Mouse (Mus musculus) intestine, postnatal 0 days (tissue): Measurements from ENCODE around the gene Amt. TPM values are rescaled to one million over a fixed set of nuclear protein-coding genes. Genes with fewer than 3 reads are reported as not detected.

Experiments used
- ATAC-seq: fragments of 200-750 bp; cut with Nextera tagmentation; 2 replicates; pipeline ENCODE4 v1.8.0; 2017; ENCODE audit warnings: mild to moderate bottlenecking, moderate TSS enrichment, moderate library complexity
- H3K27ac ChIP-seq: fragments of 300-500 bp; sonication (generic); 2 replicates; pipeline ENCODE4 v1.5.1; 2014; ENCODE audit warnings: mild to moderate bottlenecking, low read depth, low read length, moderate library complexity
- H3K27me3 ChIP-seq: fragments of 300-500 bp; sonication (generic); replicated peaks from 2 replicates; pipeline ENCODE4 v1.6.1; 2014; ENCODE audit warnings: low read length, mixed read lengths; ENCODE audit not compliant: control insufficient read depth, insufficient read depth
- H3K36me3 ChIP-seq: fragments of 300-500 bp; sonication (generic); 2 replicates; pipeline ENCODE4 v1.6.1; 2014; ENCODE audit warnings: mild to moderate bottlenecking, moderate library complexity; ENCODE audit not compliant: control insufficient read depth, insufficient read depth
- H3K4me1 ChIP-seq: fragments of 300-500 bp; sonication (generic); replicated peaks from 2 replicates; pipeline ENCODE4 v1.6.1; 2014; ENCODE audit warnings: antibody characterized with exemption, low read length, mixed read lengths; ENCODE audit not compliant: control insufficient read depth, insufficient read depth
- H3K4me2 ChIP-seq: fragments of 300-500 bp; sonication (generic); replicated peaks from 2 replicates; pipeline ENCODE4 v1.6.1; 2014; ENCODE audit warnings: low read depth, mild to moderate bottlenecking, moderate library complexity
- H3K4me3 ChIP-seq: fragments of 300-500 bp; sonication (generic); 2 replicates; pipeline ENCODE4 v1.5.1; 2014; ENCODE audit warnings: low read depth, low read length
- H3K9ac ChIP-seq: fragments of 300-500 bp; sonication (generic); 2 replicates; pipeline ENCODE4 v1.6.1; 2014; ENCODE audit warnings: mild to moderate bottlenecking, low read depth, low read length
- H3K9me3 ChIP-seq: fragments of 300-500 bp; sonication (generic); 2 replicates; pipeline ENCODE4 v1.6.1; 2016; ENCODE audit warnings: mixed run types; ENCODE audit not compliant: control insufficient read depth
- CTCF ChIP-seq: sonication (generic); IDR thresholded peaks from 2 replicates; pipeline ENCODE4 v1.5.1; 2016; ENCODE audit warnings: low read depth, mild to moderate bottlenecking, control low read depth, antibody characterized with exemption, moderate library complexity
- WGBS: fragments of 180-500 bp; shearing (Covaris S2); extraction: QIAGEN DNeasy Blood & Tissue Kit; methylation state at CpG from one replicate; pipeline ENCODE4 v1.1.7; 2014; 5-methylcytosine and 5-hydroxymethylcytosine counted together
- polyA plus RNA-seq: library from polyadenylated mRNA; unstranded; fragments of >200 nt; fragmentation: Nextera tagmentation; extraction: Ambion mirVana; gene quantifications from 2 replicates; pipeline ENCODE4 v1.2.1, GENCODE M21; 2015

Amt gene
- polyA plus RNA-seq, 1 experiment from 2014 or later, result 4.8 TPM

- Histone ChIP-seq H3K9me3 (no peaks in the 10 kb centered on the region), H3K36me3 (no peaks in the 10 kb centered on the region), H3K4me3 (no peak overlapping the region), H3K27me3 (no peaks in the 10 kb centered on the region), H3K9ac (no peak overlapping the region), H3K4me2 (no peak overlapping the region), H3K27ac (no peak overlapping the region), H3K4me1 (peaks cover 5% of the 10 kb centered on the region; the same call in 1 of the 2 replicates)
- no peak for TF ChIP-seq CTCF
- no peak for ATAC-seq
- WGBS, result 14% methylated on average over 2 of the region's 2 CpGs
Measured at GRCm38 (mm10) chr9:108271941-108272340, 24.7 kb upstream of the Amt start.

- no peak for ATAC-seq
- WGBS, result 52% methylated on average over 5 of the region's 5 CpGs
- no peak overlapping the region for H3K27ac ChIP-seq
Measured at GRCm38 (mm10) chr9:108272691-108273090, 24.0 kb upstream of the Amt start.

GRCm38 (mm10) chr9:108273485-108273884 lies 23.2 kb upstream of the Amt start:
- 86% methylated on average over 4 of the region's 4 CpGs for WGBS
- Histone ChIP-seq H3K27ac (no peak overlapping the region), H3K9me3 (no peaks in the 10 kb centered on the region), H3K9ac (no peak overlapping the region), H3K36me3 (no peaks in the 10 kb centered on the region), H3K4me1 (peaks cover 5% of the 10 kb centered on the region; the same call in 1 of the 2 replicates), H3K4me2 (no peak overlapping the region), H3K4me3 (no peak overlapping the region), H3K27me3 (no peaks in the 10 kb centered on the region)
- TF ChIP-seq CTCF, result no peak
- ATAC-seq, result no peak

More at GRCm38 (mm10) chr9:108272691-108273090, 24.0 kb upstream of the Amt start:
- Histone ChIP-seq H3K9ac (no peak overlapping the region), H3K4me3 (no peak overlapping the region), H3K4me1 (peaks cover 5% of the 10 kb centered on the region; the same call in 1 of the 2 replicates), H3K4me2 (no peak overlapping the region), H3K9me3 (no peaks in the 10 kb centered on the region), H3K27me3 (no peaks in the 10 kb centered on the region), H3K36me3 (no peaks in the 10 kb centered on the region)
- no peak for TF ChIP-seq CTCF

- Histone ChIP-seq H3K4me1 (0 out of 2 replicates have a peak, but pooled peaks cover 5% of the 10 kb centered on the region), H3K9me3 (no peaks in the 10 kb centered on the region), H3K4me2 (no peak overlapping the region), H3K9ac (no peak overlapping the region), H3K36me3 (no peaks in the 10 kb centered on the region), H3K4me3 (no peak overlapping the region), H3K27ac (no peak overlapping the region), H3K27me3 (no peaks in the 10 kb centered on the region)
- no peak for TF ChIP-seq CTCF
- peak; percentile 35 for ATAC-seq
- 64% methylated on average over 5 of the region's 5 CpGs for WGBS
Measured at GRCm38 (mm10) chr9:108274476-108275330, 21.9 kb upstream of the Amt start.

- Histone ChIP-seq H3K4me3 (no peak overlapping the region), H3K9ac (no peak overlapping the region), H3K4me2 (no peak overlapping the region), H3K9me3 (no peaks in the 10 kb centered on the region), H3K27ac (no peak overlapping the region), H3K36me3 (no peaks in the 10 kb centered on the region), H3K4me1 (0 out of 2 replicates have a peak, but pooled peaks cover 5% of the 10 kb centered on the region), H3K27me3 (no peaks in the 10 kb centered on the region)
- ATAC-seq, result no peak
- TF ChIP-seq CTCF, result no peak
- 59% methylated on average over 6 of the region's 6 CpGs for WGBS
Measured at GRCm38 (mm10) chr9:108275331-108275659, 21.4 kb upstream of the Amt start.

GRCm38 (mm10) chr9:108278697-108279450 lies 17.8 kb upstream of the Amt start:
- 66% methylated on average over 10 of the region's 10 CpGs for WGBS
- TF ChIP-seq CTCF, result peak; percentile 78
- Histone ChIP-seq H3K36me3 (no peaks in the 10 kb centered on the region), H3K27ac (no peak overlapping the region), H3K27me3 (no peaks in the 10 kb centered on the region), H3K4me1 (no peaks in the 10 kb centered on the region), H3K4me2 (no peak overlapping the region), H3K4me3 (no peak overlapping the region), H3K9ac (no peak overlapping the region), H3K9me3 (no peaks in the 10 kb centered on the region)
- no peak for ATAC-seq
